Mouse (Mus musculus) CH12F3 (cell line): ENCODE results near the gene Dop1b.

Experiments
- in situ Hi-C: fragments of 300-500 bp; cut with MboI; formaldehyde crosslinking; loops from 2 replicates; pipeline ENCODE4 v1.14.3; 2020; ENCODE audit warnings: low sequenced_read_pairs

Dop1b gene

GRCm38 (mm10) chr16:93712189-93712885, 633 bp downstream of the Dop1b start:
- in situ Hi-C loops, result no loop called here

GRCm38 (mm10) chr16:93712966-93713365, 1.3 kb downstream of the Dop1b start:
- in situ Hi-C loops, result no loop called here

- in situ Hi-C loops, result no loop called here
Measured at GRCm38 (mm10) chr16:93714426-93714825, 2.7 kb downstream of the Dop1b start.

- in situ Hi-C loops, result no loop called here
Measured at GRCm38 (mm10) chr16:93715826-93716225, 4.1 kb downstream of the Dop1b start.

GRCm38 (mm10) chr16:93717299-93717703, 5.6 kb downstream of the Dop1b start:
- in situ Hi-C loops, result no loop called here

GRCm38 (mm10) chr16:93721771-93722170, 10.1 kb downstream of the Dop1b start:
- in situ Hi-C loops, result no loop called here

GRCm38 (mm10) chr16:93722476-93722875, 10.8 kb downstream of the Dop1b start:
- in situ Hi-C loops, result no loop called here

GRCm38 (mm10) chr16:93725417-93726144, 13.9 kb downstream of the Dop1b start:
- in situ Hi-C loops, result no loop called here

- in situ Hi-C loops, result no loop called here
Measured at GRCm38 (mm10) chr16:93726186-93726585, 14.5 kb downstream of the Dop1b start.

- in situ Hi-C loops, result no loop called here
Measured at GRCm38 (mm10) chr16:93728676-93729075, 17.0 kb downstream of the Dop1b start.

- in situ Hi-C loops, result no loop called here
Measured at GRCm38 (mm10) chr16:93729801-93730721, 18.4 kb downstream of the Dop1b start.

GRCm38 (mm10) chr16:93731310-93731709, 19.6 kb downstream of the Dop1b start:
- in situ Hi-C loops, result no loop called here

- in situ Hi-C loops, result no loop called here
Measured at GRCm38 (mm10) chr16:93732875-93733569, 21.3 kb downstream of the Dop1b start.

- in situ Hi-C loops, result no loop called here
Measured at GRCm38 (mm10) chr16:93739251-93739650, 27.5 kb downstream of the Dop1b start.

- in situ Hi-C loops, result no loop called here
Measured at GRCm38 (mm10) chr16:93742903-93743302, 31.2 kb downstream of the Dop1b start.

GRCm38 (mm10) chr16:93744049-93744490, 32.4 kb downstream of the Dop1b start:
- in situ Hi-C loops, result no loop called here

GRCm38 (mm10) chr16:93744804-93745340, 33.2 kb downstream of the Dop1b start:
- in situ Hi-C loops, result no loop called here

GRCm38 (mm10) chr16:93746397-93746796, 34.7 kb downstream of the Dop1b start:
- in situ Hi-C loops, result no loop called here

- in situ Hi-C loops, result no loop called here
Measured at GRCm38 (mm10) chr16:93746957-93747356, 35.3 kb downstream of the Dop1b start.

GRCm38 (mm10) chr16:93747421-93747820, 35.7 kb downstream of the Dop1b start:
- in situ Hi-C loops, result no loop called here
